Mouse (Mus musculus) adrenal gland, postnatal 4 days (tissue): ENCODE data around the gene Sprr2d. TPM values are rescaled to one million over a fixed set of nuclear protein-coding genes. Genes with fewer than 3 reads are reported as not detected.

Source experiments
- DNase-seq, 2 experiments: peaks; one replicate each; pipeline ENCODE4 v3.0.0; 2021 to 2022; ENCODE audit warnings: low spot score in 2 of 2, mixed read lengths in 2 of 2
- long read RNA-seq, 2 experiments: library from polyadenylated mRNA; stranded (forward); transcript quantifications; one replicate each; pipeline ENCODE4 v2.0.0; 2021
- total RNA-seq, 2 experiments: library from RNA; stranded (reverse); gene quantifications; 2 replicates each; pipeline ENCODE4 v1.2.3; 2021

Gene Sprr2d
- not detected for total RNA-seq
- long read RNA-seq, experiment 1 = 0 reads
- long read RNA-seq, experiment 2 = 0 reads

DNA sequence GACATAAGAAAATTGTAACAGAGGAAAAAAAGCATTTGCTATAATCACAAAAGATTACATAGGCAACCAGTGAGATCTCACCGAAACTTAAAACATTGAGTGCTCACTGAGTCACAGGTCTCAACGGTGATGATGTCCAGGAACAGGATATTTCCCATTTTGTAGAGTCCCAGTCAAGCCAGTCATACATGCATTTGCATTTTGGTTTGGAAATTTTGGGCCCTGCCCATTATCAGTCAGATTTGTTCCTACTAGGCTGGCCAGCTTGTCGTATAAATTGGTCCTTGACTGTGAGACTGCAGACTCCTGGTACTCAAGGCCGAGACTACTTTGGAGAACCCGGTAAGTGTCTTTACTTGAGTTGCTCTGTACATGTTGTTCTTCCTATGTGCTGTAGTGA lies at the start of gene Sprr2d:
Sprr2d (plus strand) TSS at position 301 of the 400 bp plus-strand sequence.
- DNase-seq = no peak

GRCm38 (mm10) chr3:92307406-92307805 lies 31.5 kb upstream of the Sprr2d start:
- no peak for DNase-seq

- DNase-seq = no peak
Observed at GRCm38 (mm10) chr3:92316320-92316719, 22.6 kb upstream of the Sprr2d start, which contains the start of gene Sprr2b. Gene Sprr2b, plus strand, starts transcription at chr3:92316620.

DNA sequence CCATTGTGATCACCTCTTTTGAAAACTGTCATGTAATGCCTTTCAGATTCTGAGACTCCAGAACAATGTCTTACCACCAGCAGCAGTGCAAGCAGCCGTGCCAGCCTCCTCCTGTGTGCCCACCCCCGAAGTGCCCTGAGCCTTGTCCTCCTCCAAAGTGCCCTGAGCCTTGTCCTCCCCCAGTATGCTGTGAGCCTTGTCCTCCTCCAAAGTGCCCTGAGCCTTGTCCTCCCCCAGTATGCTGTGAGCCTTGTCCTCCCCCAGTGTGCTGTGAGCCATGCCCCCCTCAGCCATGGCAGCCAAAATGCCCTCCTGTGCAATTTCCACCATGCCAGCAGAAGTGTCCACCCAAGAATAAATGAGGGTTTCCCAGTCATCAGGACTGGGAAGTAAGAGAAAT lies 21.6 kb upstream of the Sprr2d start:
- DNase-seq = no peak

DNA sequence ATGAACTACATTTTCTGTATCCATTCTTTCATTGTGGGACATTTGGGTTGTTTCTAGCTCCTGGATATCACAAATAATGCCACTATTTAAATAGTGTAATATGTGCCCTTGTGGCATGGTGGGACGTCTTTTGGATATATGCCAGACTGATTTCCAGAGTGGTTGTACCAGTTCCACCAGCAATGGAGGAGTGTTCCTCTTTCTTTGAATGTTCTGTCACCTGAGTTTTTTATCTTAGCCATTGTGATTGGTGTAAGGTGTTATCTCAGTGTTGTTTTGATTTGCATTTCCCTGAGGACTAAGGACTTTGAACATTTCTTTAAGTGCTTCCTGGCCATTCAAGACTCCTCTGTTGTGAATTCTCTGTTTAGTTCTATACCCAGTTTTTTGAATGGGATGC lies 2.7 kb upstream of the Sprr2d start:
- no peak for DNase-seq

DNA sequence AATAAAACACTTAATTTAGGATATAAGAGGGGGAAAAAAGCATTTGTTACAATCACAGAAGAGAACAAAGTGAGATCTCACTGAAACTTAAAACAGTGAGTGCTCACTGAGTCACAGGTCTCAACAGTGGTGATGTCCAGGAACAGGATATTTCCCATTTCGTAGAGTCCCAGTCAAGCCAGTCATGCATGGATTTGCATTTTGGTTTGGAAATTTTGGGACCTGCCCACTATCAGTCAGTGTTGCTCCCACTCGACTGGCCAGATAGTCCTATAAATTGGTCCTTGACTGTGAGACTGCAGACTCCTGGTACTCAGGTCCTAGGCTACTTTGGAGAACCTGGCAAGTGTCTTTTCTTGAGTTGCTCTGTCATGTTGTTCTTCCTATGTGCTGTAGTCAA lies 12.9 kb downstream of the Sprr2d start, which contains the start of gene Sprr2e:
Sprr2e (plus strand) TSS at position 301 of the 400 bp plus-strand sequence.
- DNase-seq = no peak

GRCm38 (mm10) chr3:92361619-92362018 lies 22.7 kb downstream of the Sprr2d start:
- DNase-seq = no peak

DNA sequence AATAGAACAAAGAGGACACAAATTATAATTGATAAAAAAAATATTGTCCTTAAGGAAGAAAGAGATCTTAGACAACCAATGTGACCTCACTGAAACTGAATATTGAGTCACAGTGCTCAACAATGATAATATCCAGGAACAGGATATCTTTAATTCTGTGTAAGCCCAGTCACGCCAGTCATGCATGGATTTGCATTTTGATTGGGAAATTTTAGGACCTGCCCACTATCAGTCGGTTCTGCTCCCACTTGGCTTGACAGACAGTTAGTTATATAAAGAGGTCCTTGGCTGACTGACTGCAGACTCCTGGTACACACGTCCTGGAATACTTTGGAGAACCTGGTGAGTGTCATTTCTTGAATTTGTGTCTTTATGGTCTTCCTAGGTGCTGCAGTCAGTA lies 25.9 kb downstream of the Sprr2d start, which contains the start of gene Sprr2f:
Sprr2f (plus strand) TSS at position 301 of the 400 bp plus-strand sequence.
- no peak for DNase-seq

DNA sequence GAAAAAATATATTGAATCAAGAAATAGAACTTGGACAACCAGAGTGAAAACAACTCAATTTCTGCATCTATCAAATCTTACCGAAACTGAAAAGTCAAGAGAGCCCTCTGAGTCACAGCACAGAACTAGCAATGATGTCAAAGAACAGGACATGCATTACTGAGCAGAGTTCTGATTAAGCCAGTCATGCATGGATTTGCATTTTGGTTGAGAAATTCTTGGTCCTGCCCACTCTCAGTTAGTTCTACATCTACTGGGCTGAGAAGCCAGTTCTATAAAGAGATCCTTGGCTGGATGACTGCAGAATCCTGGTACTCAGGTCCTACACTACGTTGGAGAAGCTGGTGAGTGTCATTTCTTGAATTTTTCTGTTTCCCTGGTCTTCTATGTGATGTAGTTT lies 34.7 kb downstream of the Sprr2d start:
- no peak for DNase-seq

- no peak for DNase-seq
Observed at GRCm38 (mm10) chr3:92385385-92385784, 46.4 kb downstream of the Sprr2d start, which contains the start of gene Sprr2h. Gene Sprr2h, plus strand, starts transcription at chr3:92385685.

Other genes starting within 250 kb of the Sprr2d start
- gene Prr9, start 215.2 kb upstream of the Sprr2d start, total RNA-seq = not detected
- not detected for gene Lelp1, start 196.4 kb upstream of the Sprr2d start, total RNA-seq
- not detected for gene Sprr2a1, start 123.3 kb upstream of the Sprr2d start, total RNA-seq
- not detected for gene Sprr2a2, start 123.2 kb upstream of the Sprr2d start, total RNA-seq
- gene Sprr2a3, start 53.7 kb upstream of the Sprr2d start, total RNA-seq = not detected
- gene Sprr2b, start 22.5 kb upstream of the Sprr2d start, total RNA-seq = not detected
- gene Sprr2e, start 13.0 kb downstream of the Sprr2d start, total RNA-seq = not detected
- gene Sprr2f, start 26.0 kb downstream of the Sprr2d start, total RNA-seq = not detected
- gene Sprr2h, start 46.5 kb downstream of the Sprr2d start, total RNA-seq = not detected
- not detected for gene Sprr2i, start 68.9 kb downstream of the Sprr2d start, total RNA-seq
- not detected for gene Sprr2j-ps, start 78.9 kb downstream of the Sprr2d start, total RNA-seq
- gene Gm9774, start 90.3 kb downstream of the Sprr2d start, total RNA-seq = 10 to 100 TPM in 1 of 2 experiments, 1 to 10 TPM in 1; 9.3 to 12.2 TPM
- gene Sprr2k, start 93.4 kb downstream of the Sprr2d start, total RNA-seq = not detected
- gene Sprr1b, start 99.6 kb downstream of the Sprr2d start, total RNA-seq = not detected
- not detected for gene Sprr3, start 119.6 kb downstream of the Sprr2d start, total RNA-seq
- gene Sprr1a, start 146.8 kb downstream of the Sprr2d start, total RNA-seq = under 1 TPM; 0.39 to 0.68 TPM
- not detected for gene Sprr4, start 161.4 kb downstream of the Sprr2d start, total RNA-seq
- gene 2310046K23Rik, start 195.4 kb downstream of the Sprr2d start, total RNA-seq = not detected
- not detected for gene Ivl, start 234.6 kb downstream of the Sprr2d start, total RNA-seq
- not detected for gene Smcp, start 249.9 kb downstream of the Sprr2d start, total RNA-seq